Mouse (Mus musculus) liver, postnatal 0 days (tissue): Measurements from ENCODE around the gene Selenom.

ENCODE experiments used
- CTCF ChIP-seq: sonication (generic); IDR thresholded peaks from 2 replicates; pipeline ENCODE4 v1.5.1; 2016; ENCODE audit warnings: antibody characterized with exemption, low read depth
- EP300 ChIP-seq: IDR thresholded peaks from 2 replicates; pipeline ENCODE4 v1.6.1; 2016; ENCODE audit warnings: antibody characterized with exemption, low read depth, mild to moderate bottlenecking

DNA sequence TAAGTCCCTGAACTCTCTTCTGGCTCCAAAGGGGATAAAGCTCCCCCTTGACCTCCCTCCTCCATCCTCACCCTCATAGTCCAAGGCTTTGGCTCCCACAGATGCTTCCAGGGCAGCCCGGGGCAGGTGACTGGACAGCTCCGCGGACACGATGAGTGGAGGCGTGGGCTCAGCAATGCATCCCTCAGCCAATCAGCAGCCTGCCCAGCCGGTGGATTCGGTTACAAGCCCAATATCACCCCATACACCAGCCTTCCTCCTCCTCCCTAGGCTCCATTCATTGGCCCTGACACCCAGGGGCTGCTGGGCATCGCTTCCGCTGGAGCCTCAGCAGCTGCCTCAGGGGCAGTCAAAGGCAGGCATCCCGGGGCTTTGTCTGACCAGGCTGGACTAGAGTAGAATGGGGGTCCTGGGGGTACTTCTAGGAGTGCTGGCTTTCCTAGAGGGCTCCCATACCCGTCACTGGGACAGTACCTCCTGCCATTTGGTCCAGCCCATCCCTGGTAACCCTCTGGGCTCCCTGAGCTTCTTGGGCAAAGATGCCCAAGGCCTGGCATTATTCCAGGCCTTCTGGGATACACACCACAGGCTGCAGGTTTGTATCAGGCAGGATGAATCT, 26.4 kb upstream of the Selenom start, which contains the start of gene Pla2g3:
- TF ChIP-seq CTCF (no peak), EP300 (no peak)
